Mouse (Mus musculus) layer of hippocampus, adult 11-12 months (tissue): ENCODE results near the gene Pdzk1.

Source experiments
- DNase-seq: peaks from one replicate; pipeline ENCODE4 v3.0.0; 2022; ENCODE audit warnings: low spot score

The Pdzk1 gene

DNA sequence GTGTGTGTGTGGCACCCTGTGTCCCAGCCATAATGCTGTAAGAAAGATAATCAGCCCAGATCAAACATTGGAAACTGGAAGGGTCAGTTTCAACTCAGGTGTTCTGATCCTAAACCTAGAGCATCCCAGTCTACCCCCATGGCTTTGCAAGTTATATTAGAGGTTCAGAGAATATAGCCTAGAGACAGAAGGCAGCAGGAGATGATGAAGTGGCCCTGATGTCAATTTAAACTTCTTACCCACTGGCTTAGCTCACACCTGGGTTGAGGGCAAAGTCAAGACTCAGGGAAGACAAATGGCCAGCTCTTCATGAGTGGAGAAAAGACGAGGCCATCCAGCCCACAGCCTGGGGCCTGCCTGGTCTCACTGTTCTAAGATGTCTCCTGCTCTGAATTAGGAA is at the start of gene Pdzk1, which contains the start of gene Cd160:
Pdzk1 (plus strand) TSS at position 301 of the 400 bp plus-strand sequence.
Cd160 (minus strand) TSS at position 368 of the 400 bp plus-strand sequence.
- no peak for DNase-seq

DNA sequence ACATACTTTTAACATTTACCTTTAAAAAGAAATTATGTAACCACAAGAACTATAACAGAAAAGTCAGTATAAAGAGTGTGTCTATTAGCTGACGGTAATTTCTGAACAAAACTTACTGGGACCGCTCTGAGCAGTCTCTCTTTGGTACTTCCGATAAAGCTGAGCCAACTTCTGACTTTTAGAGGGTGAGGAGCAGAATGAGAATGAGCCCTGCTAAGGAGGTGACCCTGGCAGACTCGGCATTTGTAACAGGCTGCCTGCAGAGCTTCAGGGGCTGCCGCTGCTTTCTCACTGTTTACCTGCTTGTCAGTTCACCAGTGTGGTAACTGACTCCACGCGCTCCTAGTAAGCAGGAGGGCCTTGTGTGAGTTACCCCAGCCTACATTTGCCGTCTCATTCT is 46.8 kb upstream of the Pdzk1 start:
- DNase-seq = no peak

DNA sequence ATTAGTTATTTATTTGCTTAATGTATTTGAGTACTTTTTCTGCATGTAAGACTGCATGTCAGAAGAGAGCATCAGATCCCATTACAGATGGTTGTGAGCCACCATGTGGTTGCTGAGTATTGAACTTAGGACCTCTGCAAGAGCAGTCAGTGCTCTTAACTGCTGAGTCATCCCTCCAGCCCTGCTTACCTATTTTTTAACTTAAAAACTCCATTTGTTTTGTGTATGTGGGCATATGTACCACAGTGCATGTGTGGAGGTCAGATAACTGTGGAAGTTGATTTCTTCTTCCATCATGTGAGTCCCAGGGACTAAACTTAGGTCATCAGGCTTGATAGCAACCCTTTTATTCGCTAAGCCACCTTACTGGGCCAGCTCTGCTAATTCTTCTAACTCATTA is 41.3 kb upstream of the Pdzk1 start:
- no peak for DNase-seq

DNA sequence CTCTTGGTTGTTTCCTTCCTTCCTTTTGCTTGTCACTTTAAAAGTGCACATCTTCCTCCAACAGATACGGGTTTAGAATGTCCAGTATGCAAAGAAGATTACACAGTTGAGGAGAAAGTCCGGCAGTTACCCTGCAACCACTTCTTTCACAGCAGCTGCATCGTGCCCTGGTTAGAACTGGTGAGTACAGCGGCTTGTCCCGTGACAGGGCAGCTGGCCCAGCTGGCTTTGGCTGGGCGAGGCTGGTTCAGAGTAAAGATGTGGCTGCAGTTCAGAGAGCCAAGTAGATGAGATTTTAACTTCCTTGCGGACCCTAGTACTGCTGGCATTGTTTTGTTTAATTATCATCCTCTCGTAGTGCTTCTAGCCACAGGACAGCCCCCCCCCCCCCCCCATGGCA is 40.6 kb upstream of the Pdzk1 start:
- DNase-seq = peak; percentile 18

DNA sequence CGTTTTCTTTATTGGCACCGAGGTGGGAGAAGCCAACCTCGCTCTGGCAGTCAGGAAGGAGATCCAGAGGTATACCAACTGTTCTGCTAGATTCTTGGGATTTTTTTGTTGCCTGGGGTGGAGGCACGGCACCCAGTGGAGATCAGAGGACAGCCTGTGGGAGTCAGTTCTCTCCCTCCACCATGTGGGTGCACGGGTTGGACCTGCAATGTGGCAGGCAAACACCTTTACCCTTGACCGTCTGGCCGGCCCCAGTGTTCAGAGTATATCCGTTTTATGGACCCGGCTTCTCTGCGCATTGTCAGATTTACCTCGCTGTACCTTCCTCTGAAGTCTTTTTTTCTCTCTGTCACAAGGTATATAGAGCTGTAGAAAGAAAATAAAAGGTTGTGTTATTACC is 28.8 kb upstream of the Pdzk1 start:
- DNase-seq = no peak

GRCm38 (mm10) chr3:96802214-96802613 is 26.9 kb upstream of the Pdzk1 start:
- DNase-seq = no peak

GRCm38 (mm10) chr3:96808136-96808535 is 20.9 kb upstream of the Pdzk1 start:
- DNase-seq = no peak

DNA sequence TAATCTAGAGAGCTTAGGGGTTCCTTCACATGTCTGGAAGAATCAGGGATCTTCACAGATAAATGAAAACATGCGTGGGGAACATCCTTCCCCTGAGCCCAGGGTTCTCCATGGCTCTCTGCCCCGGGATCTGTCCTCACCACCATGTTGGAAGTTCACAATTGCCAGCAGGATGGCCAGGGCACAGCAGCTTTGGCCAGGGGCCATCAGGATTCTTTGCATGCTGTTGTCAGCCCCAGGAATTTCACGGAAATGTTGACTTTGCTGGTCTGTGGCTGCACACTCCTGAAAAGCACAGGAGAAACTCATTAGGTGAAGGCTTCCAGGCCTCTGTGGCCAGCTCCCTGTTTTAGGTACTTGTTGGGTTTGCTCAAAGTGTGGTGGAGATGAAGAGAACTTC is 20.4 kb upstream of the Pdzk1 start:
- no peak for DNase-seq

DNA sequence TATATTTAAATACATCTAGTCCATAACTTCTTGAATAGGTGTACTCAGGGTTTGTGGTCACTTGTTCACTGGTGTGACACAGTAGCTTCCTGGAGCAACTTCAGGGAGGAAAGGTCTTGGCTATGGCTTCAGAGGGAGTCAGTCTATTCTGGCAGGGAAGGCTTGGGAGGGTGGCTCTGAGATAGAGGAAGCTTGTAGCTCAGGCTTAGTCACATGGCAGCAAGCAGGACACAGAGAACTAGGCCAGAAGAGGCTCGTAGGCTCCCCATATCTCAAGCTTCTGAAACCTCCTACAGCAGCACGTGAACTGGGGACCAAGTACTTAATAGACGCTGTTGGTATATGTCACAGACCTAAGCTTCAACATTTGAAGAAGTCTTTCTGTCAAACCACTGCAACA is 17.9 kb upstream of the Pdzk1 start:
- DNase-seq = no peak

DNA sequence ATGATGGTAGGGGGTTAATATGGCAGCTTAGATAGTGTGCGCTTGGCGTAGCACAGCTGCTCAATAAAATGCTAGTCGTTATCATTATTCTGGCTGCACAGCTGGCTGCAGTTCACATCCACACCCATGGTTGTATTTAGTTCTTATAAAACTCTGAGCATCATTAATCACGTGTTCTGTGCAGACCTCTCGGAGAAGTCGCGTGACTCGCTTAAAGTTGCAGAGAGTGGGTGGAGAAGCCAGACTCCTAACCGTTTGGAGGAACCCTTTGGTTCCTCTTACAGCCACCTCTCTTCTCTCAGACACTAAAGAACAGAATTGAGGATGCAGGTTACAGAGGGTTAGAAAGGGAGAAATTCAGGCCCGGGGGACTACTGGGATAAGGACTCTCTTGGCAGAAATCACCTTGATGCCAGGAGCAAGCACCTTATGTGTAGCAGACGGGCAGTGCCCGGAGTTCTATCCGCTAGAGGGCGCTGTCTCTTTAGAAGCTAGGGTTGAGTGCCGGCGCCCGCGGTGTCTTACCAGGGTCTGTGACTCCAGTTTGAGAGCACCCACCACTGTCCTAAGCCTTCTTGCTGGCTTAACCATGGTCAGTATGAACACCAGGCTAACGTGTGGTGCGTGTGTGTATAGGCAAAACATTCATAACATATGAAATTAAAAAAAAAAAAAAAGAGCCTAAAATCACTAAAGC is 16.5 kb upstream of the Pdzk1 start:
- DNase-seq = peak; percentile 88

DNA sequence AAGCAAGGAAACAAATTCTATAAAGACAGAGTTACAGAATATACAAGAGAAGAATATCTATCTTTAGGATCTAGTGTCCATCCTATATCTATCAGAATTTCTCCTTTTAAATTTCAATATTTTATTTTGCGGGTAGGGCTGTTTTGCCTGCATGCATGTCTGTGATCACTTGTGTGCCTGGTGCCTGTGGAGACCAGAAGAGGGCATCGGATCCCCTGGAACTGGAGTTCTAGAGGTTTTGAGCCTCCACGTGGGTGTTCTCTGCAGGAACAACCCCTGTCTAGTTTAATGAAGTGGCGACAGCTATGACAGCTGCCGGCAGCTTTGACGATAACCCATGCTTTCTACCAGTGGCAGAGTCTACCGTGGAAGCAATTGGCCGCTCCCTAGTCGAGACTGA is 16.0 kb upstream of the Pdzk1 start:
- peak; percentile 52 for DNase-seq

DNA sequence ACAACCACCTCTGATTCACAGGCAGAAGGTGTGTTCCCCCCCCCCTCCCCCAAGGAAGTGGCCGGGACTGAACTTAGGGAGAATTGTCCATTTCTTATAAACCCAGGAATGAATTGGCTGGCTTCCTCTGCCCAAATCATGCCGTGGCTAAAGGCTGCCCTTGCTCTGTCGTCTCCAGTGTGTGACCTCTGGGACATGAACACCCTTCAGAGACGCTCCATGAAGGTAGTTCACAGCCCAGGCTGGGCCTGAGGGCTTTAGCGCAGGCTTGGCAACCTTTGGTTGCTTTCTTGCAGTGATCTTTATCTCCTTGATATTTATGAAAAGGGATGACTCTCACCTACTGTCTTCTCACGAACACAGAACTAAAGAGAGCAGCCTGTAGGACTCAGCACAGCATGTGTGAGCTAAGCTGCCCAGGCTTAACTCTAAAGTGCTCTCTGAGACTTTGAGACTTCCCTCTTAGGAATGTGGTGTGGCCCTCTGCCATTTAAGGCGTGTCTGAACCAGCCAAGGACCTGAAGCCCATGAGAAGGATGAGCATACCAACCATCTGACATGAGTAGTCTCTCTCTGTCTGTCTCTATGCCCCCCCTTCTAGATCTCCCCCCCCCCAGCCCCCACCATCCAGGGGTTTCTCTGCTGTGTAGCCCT is 15.4 kb upstream of the Pdzk1 start:
- no peak for DNase-seq

DNA sequence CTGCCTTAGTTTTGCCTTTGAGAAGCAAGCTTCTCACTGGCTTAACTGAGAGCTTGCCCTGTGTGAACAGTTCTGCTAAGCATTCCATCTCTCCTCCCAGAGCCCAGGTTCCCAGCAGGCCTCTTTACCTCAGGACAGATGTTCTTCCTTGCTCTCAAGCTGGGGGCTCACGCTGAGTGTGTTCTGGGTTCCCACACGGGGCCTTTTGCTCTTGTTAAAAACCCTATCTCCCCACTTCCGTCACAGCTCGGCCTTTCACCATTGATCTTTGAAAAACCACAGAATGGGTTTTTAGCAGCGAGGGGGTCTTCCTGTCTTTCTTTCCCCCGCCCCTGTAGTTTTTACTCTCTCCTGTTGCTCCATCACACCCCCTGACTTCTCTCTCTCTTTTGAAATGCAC is 14.7 kb upstream of the Pdzk1 start:
- no peak for DNase-seq

DNA sequence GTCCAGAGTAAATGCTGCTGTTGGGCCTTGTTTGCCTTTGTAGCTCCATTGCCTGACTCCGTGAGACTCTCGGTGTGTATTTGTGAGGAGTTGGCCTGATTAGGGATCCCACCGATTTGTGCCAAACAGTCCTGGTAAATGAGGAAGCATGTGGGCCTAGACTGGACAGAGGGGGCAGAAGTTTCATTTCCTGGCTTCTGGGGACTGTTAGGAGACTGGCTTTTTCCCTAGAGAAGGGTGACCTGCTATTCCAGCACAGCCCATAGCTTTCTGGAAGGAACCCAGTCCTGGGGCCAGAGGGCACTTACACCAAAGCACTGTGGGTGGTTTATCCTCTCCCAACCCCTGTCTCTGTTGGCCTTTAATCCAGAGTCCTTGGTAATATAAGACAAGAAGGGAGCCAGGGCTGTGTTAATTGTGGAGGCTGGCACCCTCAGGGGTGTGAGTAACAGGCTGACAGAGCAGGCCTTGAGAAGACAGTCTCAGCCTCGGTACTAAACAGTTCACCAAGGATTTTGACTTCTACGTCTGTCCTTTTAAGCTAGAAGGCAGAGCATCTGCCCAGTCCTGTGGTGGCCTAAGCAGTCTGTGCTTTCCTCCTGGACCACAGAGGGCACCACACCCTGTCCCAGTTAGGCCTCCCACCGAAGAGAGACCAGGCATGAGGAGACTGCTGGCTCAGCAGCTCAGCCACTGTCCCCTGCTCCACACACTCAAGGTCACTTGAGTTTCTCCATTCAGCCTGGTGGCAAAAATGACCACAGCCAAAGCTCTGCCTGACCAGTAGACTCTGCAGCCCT is 8.8 kb upstream of the Pdzk1 start:
- DNase-seq = no peak

GRCm38 (mm10) chr3:96821581-96821980 is 7.5 kb upstream of the Pdzk1 start:
- DNase-seq = no peak

DNA sequence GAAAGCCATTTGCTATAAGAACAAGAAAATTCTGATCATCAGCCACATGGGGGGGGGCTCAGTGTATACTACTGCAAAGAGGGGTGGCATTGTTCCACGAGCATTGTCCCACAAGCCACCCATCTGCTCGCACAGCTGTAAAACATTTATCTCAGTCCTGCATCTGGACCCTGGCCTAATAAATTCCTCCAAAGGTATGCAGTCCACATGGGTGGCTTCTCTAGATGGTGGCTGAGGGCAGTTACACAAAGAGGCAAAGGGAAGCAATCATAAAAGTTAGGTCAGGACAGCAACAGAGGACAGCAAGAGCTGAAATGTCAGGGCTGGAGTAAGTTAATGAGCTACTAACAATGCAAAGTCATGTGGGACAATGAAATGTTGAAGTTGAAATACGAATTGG is 5.4 kb upstream of the Pdzk1 start:
- no peak for DNase-seq

DNA sequence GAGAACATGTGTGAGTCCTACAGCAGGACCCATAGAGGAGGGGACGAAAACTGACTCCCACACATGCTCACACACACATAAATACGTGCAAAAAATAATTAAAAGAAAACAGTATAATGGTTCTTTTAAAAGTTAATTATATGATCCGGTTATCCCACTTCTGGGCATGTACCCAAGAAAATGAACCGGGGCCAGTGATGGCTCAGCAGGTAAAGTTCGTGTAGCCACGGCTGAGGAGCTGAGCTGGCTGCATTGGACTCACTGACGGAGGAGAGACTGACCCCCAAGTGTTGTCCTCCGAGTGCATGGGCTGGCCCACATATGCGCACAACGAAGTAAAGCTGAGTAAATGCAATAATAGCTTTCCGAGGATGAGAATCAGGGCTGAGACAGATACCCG is 4.5 kb upstream of the Pdzk1 start:
- no peak for DNase-seq

GRCm38 (mm10) chr3:96825261-96825660 is 3.8 kb upstream of the Pdzk1 start:
- no peak for DNase-seq

- no peak for DNase-seq
Measured at GRCm38 (mm10) chr3:96828308-96828864, 698 bp upstream of the Pdzk1 start.

GRCm38 (mm10) chr3:96829856-96830255 is 772 bp downstream of the Pdzk1 start:
- no peak for DNase-seq

GRCm38 (mm10) chr3:96832930-96833329 is 3.8 kb downstream of the Pdzk1 start:
- DNase-seq = no peak

DNA sequence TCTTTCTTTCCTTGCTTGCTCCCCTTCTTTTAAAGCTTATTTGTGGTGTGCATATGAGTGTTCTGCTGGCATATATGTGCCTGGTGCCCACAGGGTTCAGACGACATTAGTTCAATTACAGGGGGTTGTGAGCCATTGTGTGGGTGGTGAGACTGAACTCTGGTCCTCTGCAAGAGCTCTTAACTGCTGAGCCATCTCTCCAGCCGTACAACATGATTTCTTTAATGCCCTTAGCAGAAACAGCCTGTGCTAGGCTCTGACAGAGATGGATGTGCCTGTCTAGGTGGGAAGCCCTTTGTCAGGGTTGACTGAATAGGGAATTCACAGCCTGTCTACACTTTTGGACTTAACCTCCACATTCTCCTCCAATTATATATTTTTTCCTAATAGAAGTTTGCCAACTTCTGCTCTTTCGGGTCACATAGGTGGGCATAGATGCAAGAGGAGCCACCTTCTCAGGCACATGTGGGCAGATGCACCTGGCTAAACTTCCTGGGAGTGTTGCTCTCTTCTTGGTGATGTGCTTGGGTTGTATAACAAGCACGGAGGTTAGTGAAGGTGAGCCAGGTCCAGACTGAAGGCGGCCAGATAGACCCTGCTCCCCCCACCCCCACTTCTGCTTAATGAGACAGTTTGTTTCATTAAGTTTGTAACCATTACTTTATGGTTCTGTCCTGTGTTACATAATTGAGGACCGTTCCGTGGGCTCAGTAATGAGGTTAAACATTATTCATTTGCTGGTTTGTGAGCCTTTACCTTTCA is 5.7 kb downstream of the Pdzk1 start:
- DNase-seq = no peak
